Mouse (Mus musculus) ES-E14 (cell line): ENCODE measurements at regions not wholly inside any gene's neighbourhood (a gene's known extent, or its start where the extent isn't known, plus 50 kb on each side); places are given as distances from the start of the nearest gene placed in this dataset.

Experiments
- DNase-seq: peaks from one replicate; pipeline ENCODE4 v3.0.0-alpha.2; 2013; ENCODE audit warnings: low read depth, low spot score
- H3K27ac ChIP-seq: 2 replicates; pipeline ENCODE4 v1.5.1; 2012; ENCODE audit warnings: low read depth, mild to moderate bottlenecking, low read length, moderate library complexity, mixed read lengths; ENCODE audit not compliant: poor library complexity, insufficient read depth, severe bottlenecking
- H3K36me3 ChIP-seq: 2 replicates; pipeline ENCODE4 v1.6.1; 2012; ENCODE audit warnings: mild to moderate bottlenecking, low read length, moderate library complexity, mixed read lengths; ENCODE audit not compliant: control insufficient read depth, poor library complexity, insufficient read depth, severe bottlenecking
- H3K4me1 ChIP-seq, 2 experiments: fragments of 150-350 bp in 1 of 2; sonication (generic) in 1 of 2; 2 replicates each; pipeline ENCODE4 v1.6.1; 2012; ENCODE audit warnings: low read length in 2 of 2, mild to moderate bottlenecking in 1 of 2, mixed read lengths in 1 of 2; ENCODE audit not compliant: control insufficient read depth in 2 of 2, insufficient read depth in 2 of 2, poor library complexity in 1 of 2
- H3K4me3 ChIP-seq, 2 experiments: fragments of 150-350 bp in 1 of 2; sonication (generic) in 1 of 2; 2 replicates each; pipeline ENCODE4 v1.5.1; 2012; ENCODE audit warnings: low read length in 2 of 2, low read depth in 1 of 2, mild to moderate bottlenecking in 1 of 2, mixed read lengths in 1 of 2; ENCODE audit not compliant: insufficient read depth in 1 of 2, poor library complexity in 1 of 2, severe bottlenecking in 1 of 2
- H3K9ac ChIP-seq: 2 replicates; pipeline ENCODE4 v1.6.1; 2012; ENCODE audit warnings: low read depth, mild to moderate bottlenecking, low read length, mixed read lengths; ENCODE audit not compliant: poor library complexity, insufficient read depth, severe bottlenecking
- H3K9me3 ChIP-seq: fragments of 150-350 bp; sonication (generic); 2 replicates; pipeline ENCODE4 v1.6.1; 2012; ENCODE audit warnings: low read depth, mild to moderate bottlenecking, low read length; ENCODE audit not compliant: control insufficient read depth, insufficient read depth
- CHD2 ChIP-seq: IDR thresholded peaks from 2 replicates; pipeline ENCODE4 v1.6.1; 2014; ENCODE audit warnings: mild to moderate bottlenecking, low read depth, low read length, inconsistent platforms
- HCFC1 ChIP-seq: IDR thresholded peaks from 2 replicates; pipeline ENCODE4 v1.6.1; 2012; ENCODE audit warnings: low read length, inconsistent platforms, borderline replicate concordance; ENCODE audit not compliant: insufficient read depth
- MAFK ChIP-seq: IDR thresholded peaks from 2 replicates; pipeline ENCODE4 v1.6.1; 2014; ENCODE audit warnings: mild to moderate bottlenecking, low read depth, low read length, inconsistent platforms; ENCODE audit not compliant: insufficient read depth
- ZC3H11A ChIP-seq: IDR thresholded peaks from 2 replicates; pipeline ENCODE4 v1.6.1; 2012; ENCODE audit warnings: low read depth, mild to moderate bottlenecking, inconsistent platforms, low read length, borderline replicate concordance
- ZNF384 ChIP-seq: IDR thresholded peaks from 2 replicates; pipeline ENCODE4 v1.6.1; 2012; ENCODE audit warnings: low read depth, low read length, inconsistent platforms
- in situ Hi-C, 2 experiments: fragments of 600-800 bp; cut with MboI; formaldehyde crosslinking; loops; one replicate each; pipeline ENCODE4 v1.15.1; 2025; ENCODE audit warnings: low sequenced_read_pairs in 2 of 2, inconsistent platforms in 1 of 2; ENCODE audit not compliant: unreplicated experiment in 2 of 2

- Histone ChIP-seq H3K36me3 (no peaks in the 10 kb centered on the region), H3K4me1 (no peaks in the 10 kb centered on the region), H3K27ac (no peak overlapping the region), H3K4me3 (no peak overlapping the region), H3K9ac (no peak overlapping the region), H3K9me3 (no peaks in the 10 kb centered on the region)
- no peak for DNase-seq
- in situ Hi-C loops = no loop called here
- no peak for TF ChIP-seq HCFC1
- no peak for TF ChIP-seq MAFK
- TF ChIP-seq ZC3H11A = no peak
- TF ChIP-seq ZNF384 = no peak
- no peak for TF ChIP-seq CHD2
Observed at GRCm38 (mm10) chr13:47999399-47999798, 261.6 kb upstream of the Id4 start.

DNA sequence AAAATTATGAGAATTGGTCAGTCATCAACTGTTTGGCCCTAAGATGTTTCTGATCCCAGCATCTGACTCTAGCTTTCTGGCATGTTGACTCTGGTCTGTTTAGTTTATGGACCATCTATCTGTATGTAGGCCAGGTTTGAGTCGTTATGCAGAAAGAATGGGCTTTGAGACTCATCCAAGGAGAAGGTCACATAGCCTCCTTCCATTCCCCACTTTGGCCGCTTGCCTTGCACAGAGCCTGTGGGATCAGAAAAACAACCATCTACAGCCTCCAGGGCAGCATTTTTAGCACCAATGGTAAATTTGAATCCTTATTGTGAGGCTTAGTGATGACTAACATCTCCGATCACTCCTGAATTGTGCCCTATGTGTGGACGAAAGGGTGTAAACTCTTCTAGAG lies 257.9 kb upstream of the Id4 start:
- no peak for DNase-seq

DNA sequence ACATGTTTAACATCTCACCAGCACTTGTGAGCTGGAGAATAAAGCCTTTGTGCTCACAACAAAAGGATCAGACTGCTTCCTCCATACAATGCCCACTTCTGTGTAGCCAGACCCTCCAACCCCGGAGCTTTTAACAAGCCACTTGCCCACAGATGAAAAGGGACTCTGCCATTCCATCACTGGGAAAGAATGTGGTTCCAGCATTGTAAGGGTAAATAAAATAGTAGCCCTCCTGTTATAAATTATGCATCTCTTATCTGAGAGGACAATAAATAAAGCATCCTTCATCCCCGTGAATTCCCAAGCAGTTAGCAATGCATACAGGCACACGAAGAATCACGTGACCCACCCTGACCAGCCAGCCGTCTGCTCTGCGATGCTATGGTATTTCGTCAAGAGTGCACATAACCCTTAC lies 247.7 kb upstream of the Id4 start:
- Histone ChIP-seq H3K4me1 (no peaks in the 10 kb centered on the region), H3K36me3 (no peaks in the 10 kb centered on the region), H3K9ac (no peak overlapping the region), H3K4me3 (no peak overlapping the region), H3K9me3 (no peaks in the 10 kb centered on the region), H3K27ac (no peak overlapping the region)
- in situ Hi-C loops = loop anchor here (10.0 to 25.0 kb wide), 3 partner anchors 261 to 451 kb away; no protein-coding TSS in a partner anchor
- DNase-seq = no peak
- TF ChIP-seq ZC3H11A (no peak), HCFC1 (no peak)

More for the DNA sequence above, 257.9 kb upstream of the Id4 start:
- Histone ChIP-seq H3K9me3 (no peaks in the 10 kb centered on the region), H3K4me3 (no peak overlapping the region), H3K27ac (no peak overlapping the region), H3K9ac (no peak overlapping the region), H3K4me1 (no peaks in the 10 kb centered on the region), H3K36me3 (no peaks in the 10 kb centered on the region)
- in situ Hi-C loops = loop anchor here in 1 of 2 experiments (25.0 kb wide), 1 partner anchor 459 kb away; no protein-coding TSS in a partner anchor
- TF ChIP-seq CHD2 (no peak), HCFC1 (no peak), MAFK (no peak), ZNF384 (no peak)

DNA sequence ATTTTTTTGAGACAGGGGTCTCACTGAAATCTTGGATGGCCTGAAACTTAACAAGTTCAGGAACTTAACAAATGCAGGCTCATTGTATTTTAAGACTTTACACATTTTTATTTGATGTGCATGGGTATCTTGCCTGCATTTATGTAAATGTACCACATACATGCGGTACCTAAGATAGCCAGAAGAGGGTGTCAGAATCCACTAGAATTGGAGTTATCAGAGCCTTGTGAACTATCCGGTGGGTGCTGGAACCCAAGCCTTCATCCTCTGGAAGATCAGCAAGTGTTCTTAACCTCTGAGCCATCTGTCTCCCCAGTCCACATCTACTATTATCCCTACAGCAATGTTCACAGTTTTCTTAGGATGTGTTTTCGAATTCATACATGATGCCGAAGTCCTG lies 245.7 kb upstream of the Id4 start:
- no peaks in the 10 kb centered on the region for H3K36me3 ChIP-seq
- TF ChIP-seq ZC3H11A (peak; percentile 84), ZNF384 (no peak)
- no peak overlapping the region for H3K27ac ChIP-seq
- H3K9ac ChIP-seq = no peak overlapping the region
- H3K4me3 ChIP-seq = no peak overlapping the region
- in situ Hi-C loops = loop anchor here (10.0 to 25.0 kb wide), 3 partner anchors 260 to 450 kb away; no protein-coding TSS in a partner anchor
- DNase-seq = peak; percentile 51
- no peaks in the 10 kb centered on the region for H3K9me3 ChIP-seq
- no peaks in the 10 kb centered on the region; a peak in 1 of 4 replicates for H3K4me1 ChIP-seq

- in situ Hi-C loops = loop anchor here (10.0 to 25.0 kb wide), 3 partner anchors 259 to 449 kb away; no protein-coding TSS in a partner anchor
- Histone ChIP-seq H3K27ac (no peak overlapping the region), H3K4me3 (no peak overlapping the region), H3K4me1 (no peaks in the 10 kb centered on the region; a peak in 1 of 4 replicates), H3K9me3 (no peaks in the 10 kb centered on the region), H3K9ac (no peak overlapping the region), H3K36me3 (no peaks in the 10 kb centered on the region)
- TF ChIP-seq MAFK (no peak), HCFC1 (no peak), ZC3H11A (no peak), CHD2 (no peak), ZNF384 (no peak)
- no peak for DNase-seq
Observed at GRCm38 (mm10) chr13:48016051-48016450, 245.0 kb upstream of the Id4 start.
